In genomic region chr15:100614218-100614995, GRCm38 (mm10) we compare ENCODE assay signal across 8 mouse cellular contexts. TPM values are rescaled to one million over a fixed set of nuclear protein-coding genes. Genes with fewer than 3 reads are reported as not detected.
DNase-seq lines count a peak whose midpoint lies in the region; ATAC-seq lines count a peak whose summit lies in the region.

No protein-coding gene starts in this region.

- H3K36me3 ChIP-seq in heart, embryonic 16.5 days (ENCODE audit: control insufficient read depth, insufficient read depth), result peaks cover 19% of the 10 kb centered on the region
- H3K36me3 ChIP-seq in hindbrain, embryonic 14.5 days (replicated peaks; ENCODE audit: control insufficient read depth, insufficient read depth), result peaks cover 25% of the 10 kb centered on the region
- peaks cover 20% of the 10 kb centered on the region for H3K36me3 ChIP-seq in midbrain, embryonic 12.5 days

- H3K27ac ChIP-seq in heart, embryonic 16.5 days (ENCODE audit: low read length), result peak overlapping the region; percentile 86
- peak overlapping the region; percentile 91 for H3K27ac ChIP-seq in hindbrain, embryonic 14.5 days
- peak overlapping the region; percentile 97 for H3K27ac ChIP-seq in midbrain, embryonic 12.5 days (replicated peaks)

- H3K27me3 ChIP-seq in heart, embryonic 16.5 days (ENCODE audit: control insufficient read depth, insufficient read depth, low read length), result no peaks in the 10 kb centered on the region
- H3K27me3 ChIP-seq in hindbrain, embryonic 14.5 days (ENCODE audit: control insufficient read depth, insufficient read depth, low read length), result no peaks in the 10 kb centered on the region
- peaks cover 8% of the 10 kb centered on the region; the same call in 1 of the 2 replicates for H3K27me3 ChIP-seq in midbrain, embryonic 12.5 days

- peak; percentile 0; the same call in 1 of the 2 replicates for ATAC-seq in heart, embryonic 16.5 days (replicated peaks; ENCODE audit: extremely low read depth, insufficient read depth, low FRiP score)
- peak; percentile 15 for ATAC-seq in CD4-positive, CD25-positive, alpha-beta regulatory T cell, adult 4 months
- ATAC-seq in hindbrain, embryonic 14.5 days (ENCODE audit: low FRiP score), result no peak; the same call in 1 of the 2 replicates
- ATAC-seq in midbrain, embryonic 12.5 days (ENCODE audit: low FRiP score, low read depth), result no peak

- H3K9me3 ChIP-seq in heart, embryonic 16.5 days (replicated peaks; ENCODE audit: control insufficient read depth, low read length), result no peaks in the 10 kb centered on the region
- H3K9me3 ChIP-seq in hindbrain, embryonic 14.5 days (ENCODE audit: control insufficient read depth, low read length), result no peaks in the 10 kb centered on the region
- no peaks in the 10 kb centered on the region for H3K9me3 ChIP-seq in midbrain, embryonic 12.5 days

- peaks cover 17% of the 10 kb centered on the region for H3K4me1 ChIP-seq in heart, embryonic 16.5 days (ENCODE audit: control insufficient read depth, insufficient read depth, low read length)
- H3K4me1 ChIP-seq in hindbrain, embryonic 14.5 days (replicated peaks; ENCODE audit: control insufficient read depth, insufficient read depth, low read length), result peaks cover 18% of the 10 kb centered on the region; the same call in 1 of the 2 replicates
- H3K4me1 ChIP-seq in midbrain, embryonic 12.5 days, result peaks cover 22% of the 10 kb centered on the region

- no peak for DNase-seq in heart, postnatal 10 days
- DNase-seq in brain, adult 2 months (ENCODE audit: low read depth, low spot score), result peak; percentile 67
- peak; percentile 44 for DNase-seq in hindbrain, embryonic 14.5 days (ENCODE audit: low spot score)
- DNase-seq in right cerebral cortex, postnatal 14 days, result no peak
- no peak for DNase-seq in spleen, postnatal 14 days (ENCODE audit: low spot score in 2 of 2)

- intact Hi-C loops in heart, postnatal 10 days (cut with DNase I), result loop anchor here (5.0 kb wide), 1 partner anchor 147 kb away; the partner anchor contains the start of gene Letmd1

- WGBS in heart, embryonic 16.5 days, result 10% methylated on average over 43 of the region's 43 CpGs
- 12% methylated on average over 43 of the region's 43 CpGs for WGBS in hindbrain, embryonic 14.5 days
- 9% methylated on average over 43 of the region's 43 CpGs for WGBS in midbrain, embryonic 12.5 days

- peak overlapping the region; percentile 83 for H3K9ac ChIP-seq in heart, embryonic 16.5 days (ENCODE audit: low read length)
- peak overlapping the region; percentile 70 for H3K9ac ChIP-seq in hindbrain, embryonic 14.5 days
- H3K9ac ChIP-seq in midbrain, embryonic 12.5 days (replicated peaks), result peak overlapping the region; percentile 59

- peak overlapping the region; percentile 96 for H3K4me3 ChIP-seq in heart, embryonic 16.5 days (ENCODE audit: low read length)
- peak overlapping the region; percentile 56 for H3K4me3 ChIP-seq in hindbrain, embryonic 14.5 days (replicated peaks; ENCODE audit: low read length)
- peak overlapping the region; percentile 95 for H3K4me3 ChIP-seq in midbrain, embryonic 12.5 days

- H3K4me2 ChIP-seq in heart, embryonic 16.5 days (ENCODE audit: low read depth, low read length), result peak overlapping the region; percentile 89
- peak overlapping the region; percentile 75 for H3K4me2 ChIP-seq in hindbrain, embryonic 14.5 days (replicated peaks)
- peak overlapping the region; percentile 82 for H3K4me2 ChIP-seq in midbrain, embryonic 12.5 days (replicated peaks)

RNA-seq across cellular contexts. Expression of gene Dazap2, which starts 0.7 kb away (rescaled TPM):
- polyA plus RNA-seq in heart, embryonic 16.5 days (2015; fragmentation: Nextera tagmentation; extraction: Ambion mirVana), result 223 and 247 TPM in 2 replicates
- total RNA-seq in heart, postnatal 10 days (2021), result 100 to 1,000 TPM; 176 to 183 TPM
- 100 to 1,000 TPM; 682 to 766 TPM for polyA plus RNA-seq in CD4-positive, CD25-positive, alpha-beta regulatory T cell, adult 4 months (2017; shearing (Covaris generic))
- polyA plus RNA-seq in hindbrain, embryonic 14.5 days (2014; fragmentation: Nextera tagmentation; extraction: Ambion mirVana), result 140 and 142 TPM in 2 replicates
- 187 and 192 TPM in 2 replicates for polyA plus RNA-seq in midbrain, embryonic 12.5 days (2016; fragmentation: Nextera tagmentation; extraction: Ambion mirVana)

RNA-seq across cellular contexts. Expression of gene Pou6f1, which starts 14.6 kb away (rescaled TPM):
- polyA plus RNA-seq in heart, embryonic 16.5 days (2015; fragmentation: Nextera tagmentation; extraction: Ambion mirVana), result 3.3 and 5.6 TPM in 2 replicates
- total RNA-seq in heart, postnatal 10 days (2021), result 10 to 100 TPM; 20.9 to 21.6 TPM
- 10 to 100 TPM; 13.3 to 17.4 TPM for polyA plus RNA-seq in CD4-positive, CD25-positive, alpha-beta regulatory T cell, adult 4 months (2017; shearing (Covaris generic))
- polyA plus RNA-seq in hindbrain, embryonic 14.5 days (2014; fragmentation: Nextera tagmentation; extraction: Ambion mirVana), result 41.7 and 43.3 TPM in 2 replicates
- 32.4 and 34.4 TPM in 2 replicates for polyA plus RNA-seq in midbrain, embryonic 12.5 days (2016; fragmentation: Nextera tagmentation; extraction: Ambion mirVana)

RNA-seq across cellular contexts. Expression of gene Smagp, which starts 22.3 kb away (rescaled TPM):
- 16.9 and 17.2 TPM in 2 replicates for polyA plus RNA-seq in heart, embryonic 16.5 days (2015; fragmentation: Nextera tagmentation; extraction: Ambion mirVana)
- 10 to 100 TPM; 20.5 to 25.8 TPM for total RNA-seq in heart, postnatal 10 days (2021)
- not detected for polyA plus RNA-seq in CD4-positive, CD25-positive, alpha-beta regulatory T cell, adult 4 months (2017; shearing (Covaris generic))
- 3.0 and 5.0 TPM in 2 replicates for polyA plus RNA-seq in hindbrain, embryonic 14.5 days (2014; fragmentation: Nextera tagmentation; extraction: Ambion mirVana)
- polyA plus RNA-seq in midbrain, embryonic 12.5 days (2016; fragmentation: Nextera tagmentation; extraction: Ambion mirVana), result 4.1 and 5.5 TPM in 2 replicates

RNA-seq across cellular contexts. Expression of gene Bin2, which starts 54.9 kb away (rescaled TPM):
- polyA plus RNA-seq in heart, embryonic 16.5 days (2015; fragmentation: Nextera tagmentation; extraction: Ambion mirVana), result 5.9 and 13.3 TPM in 2 replicates
- 1 to 10 TPM; 1.4 to 2.2 TPM for total RNA-seq in heart, postnatal 10 days (2021)
- polyA plus RNA-seq in CD4-positive, CD25-positive, alpha-beta regulatory T cell, adult 4 months (2017; shearing (Covaris generic)), result 100 to 1,000 TPM; 283 to 390 TPM
- polyA plus RNA-seq in hindbrain, embryonic 14.5 days (2014; fragmentation: Nextera tagmentation; extraction: Ambion mirVana), result 1.1 and 2.2 TPM in 2 replicates
- 2.0 and 3.4 TPM in 2 replicates for polyA plus RNA-seq in midbrain, embryonic 12.5 days (2016; fragmentation: Nextera tagmentation; extraction: Ambion mirVana)

Comparison
In these comparisons a context has a peak if more than half of its experiments do, and no peak if none do; other contexts are left out.
1. ATAC-seq: peak in heart, embryonic 16.5 days (single experiment) and CD4-positive, CD25-positive, alpha-beta regulatory T cell, adult 4 months (single experiment); none in hindbrain, embryonic 14.5 days (single experiment) and midbrain, embryonic 12.5 days (single experiment).
2. DNase-seq: peak in brain, adult 2 months (single experiment) and hindbrain, embryonic 14.5 days (single experiment); none in heart, postnatal 10 days (0 of 2), right cerebral cortex, postnatal 14 days (single experiment) and spleen, postnatal 14 days (0 of 2).
3. Peak in every context shown above with its lines, with median percentiles within 50 percentile points of each other: H3K27ac ChIP-seq, H3K4me2 ChIP-seq, H3K4me3 ChIP-seq and H3K9ac ChIP-seq.